Mouse (Mus musculus) C2C12 (cell line): ENCODE measurements around the gene Oas1h.
"Not testable (repeated sequence)": the region's sequence is repeated elsewhere in the genome, so short reads cannot be mapped to it uniquely, and the experiment has no call there.

Experiments
- CEBPB ChIP-seq: IDR thresholded peaks from one replicate; pipeline ENCODE4 v1.6.1; 2011; ENCODE audit warnings: low read depth, mild to moderate bottlenecking, control low read depth, moderate library complexity
- CTCF ChIP-seq: IDR thresholded peaks from one replicate; pipeline ENCODE4 v1.5.1; 2011; ENCODE audit not compliant: control insufficient read depth, insufficient read depth, insufficient read length
- FOSL1 ChIP-seq: IDR thresholded peaks from one replicate; pipeline ENCODE4 v1.8.0; 2011; ENCODE audit warnings: mild to moderate bottlenecking, low read length; ENCODE audit not compliant: poor library complexity, insufficient read depth, severe bottlenecking
- MAX ChIP-seq: IDR thresholded peaks from one replicate; pipeline ENCODE4 v1.6.1; 2011; ENCODE audit warnings: mild to moderate bottlenecking, control low read depth
- MYOG ChIP-seq: IDR thresholded peaks from one replicate; pipeline ENCODE4 v1.6.1; 2011; ENCODE audit not compliant: control insufficient read depth, insufficient read length; ENCODE audit errors: extremely low read depth
- USF1 ChIP-seq: IDR thresholded peaks from one replicate; pipeline ENCODE4 v1.6.1; 2011; ENCODE audit warnings: low read depth, mild to moderate bottlenecking, control low read depth, moderate library complexity

DNA sequence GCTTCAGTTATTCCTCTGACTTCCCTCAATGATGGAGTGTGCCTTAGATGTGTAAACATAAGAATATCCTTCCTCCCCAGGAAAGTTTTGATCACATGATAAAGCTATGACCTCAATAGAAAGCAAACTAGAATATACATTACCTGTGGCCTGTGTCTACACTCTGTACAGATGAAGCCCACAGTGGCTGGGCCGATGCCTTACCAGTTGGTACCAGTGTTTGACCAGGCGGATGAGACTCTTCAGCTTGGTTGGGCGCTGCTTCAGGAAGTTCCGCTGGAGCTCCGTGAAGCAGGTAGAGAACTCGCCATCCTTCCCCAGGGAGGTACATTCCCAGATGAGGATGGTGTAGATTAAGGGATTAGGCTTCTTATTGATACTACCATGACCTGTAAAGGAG, 20.5 kb downstream of the Oas1h start:
- TF ChIP-seq CTCF, USF1, FOSL1, MAX, MYOG, CEBPB: not testable (repeated sequence)
